Mouse (Mus musculus) liver, postnatal 0 days (tissue): ENCODE data around the gene P2rx3.

ENCODE experiments used
- CTCF ChIP-seq: sonication (generic); IDR thresholded peaks from 2 replicates; pipeline ENCODE4 v1.5.1; 2016; ENCODE audit warnings: antibody characterized with exemption, low read depth
- EP300 ChIP-seq: IDR thresholded peaks from 2 replicates; pipeline ENCODE4 v1.6.1; 2016; ENCODE audit warnings: antibody characterized with exemption, low read depth, mild to moderate bottlenecking

DNA sequence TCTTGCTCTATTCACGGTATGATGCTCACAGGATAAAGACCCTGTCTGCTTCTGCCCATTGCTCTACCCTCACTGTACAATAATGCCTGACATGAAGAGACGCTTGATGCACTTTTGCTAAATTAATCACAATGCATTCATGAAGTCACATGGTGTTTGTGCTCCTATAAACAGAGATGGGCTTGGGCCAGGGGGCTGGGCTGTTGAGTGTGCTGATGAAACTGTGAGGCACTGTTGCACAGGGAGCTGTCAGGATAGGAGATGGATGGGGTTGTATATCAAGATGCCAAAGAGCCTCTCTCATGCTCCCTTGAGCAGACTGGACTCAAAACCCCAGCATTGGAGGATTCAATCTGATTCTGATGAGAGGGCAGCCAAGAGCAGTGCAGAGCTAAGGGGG is 4.1 kb downstream of the P2rx3 start:
- TF ChIP-seq CTCF, result no peak
- no peak for TF ChIP-seq EP300
